Mouse (Mus musculus) lung, embryonic 14.5 days (tissue): ENCODE measurements around the gene 4921507P07Rik. TPM values are rescaled to one million over a fixed set of nuclear protein-coding genes. Genes with fewer than 3 reads are reported as not detected.
A peak's percentile ranks its signal among the peaks of the same experiment; 100 is the strongest.
"Not testable (repeated sequence)": the region's sequence is repeated elsewhere in the genome, so short reads cannot be mapped to it uniquely, and the experiment has no call there.

Experiments used
- ATAC-seq: fragments of 200-750 bp; cut with Nextera tagmentation; 2 replicates; pipeline ENCODE4 v1.8.0; 2017; ENCODE audit warnings: mild to moderate bottlenecking, moderate TSS enrichment, moderate library complexity; ENCODE audit not compliant: insufficient read depth
- DNase-seq: peaks from one replicate; pipeline ENCODE4 v3.0.0-alpha.2; 2015
- H3K27ac ChIP-seq: fragments of 300-500 bp; sonication (generic); 2 replicates; pipeline ENCODE4 v1.5.1; 2014; ENCODE audit warnings: low read depth, mild to moderate bottlenecking, moderate library complexity
- H3K27me3 ChIP-seq: fragments of 300-500 bp; sonication (generic); 2 replicates; pipeline ENCODE4 v1.6.1; 2014; ENCODE audit warnings: low read length, control low read depth; ENCODE audit not compliant: insufficient read depth
- H3K36me3 ChIP-seq: fragments of 300-500 bp; sonication (generic); 2 replicates; pipeline ENCODE4 v1.6.1; 2014; ENCODE audit warnings: control low read depth; ENCODE audit not compliant: insufficient read depth
- H3K4me1 ChIP-seq: fragments of 300-500 bp; sonication (generic); 2 replicates; pipeline ENCODE4 v1.6.1; 2014; ENCODE audit warnings: antibody characterized with exemption, control low read depth; ENCODE audit not compliant: insufficient read depth
- H3K4me2 ChIP-seq: fragments of 300-500 bp; sonication (generic); 2 replicates; pipeline ENCODE4 v1.6.1; 2014; ENCODE audit warnings: mild to moderate bottlenecking
- H3K4me3 ChIP-seq: fragments of 300-500 bp; sonication (generic); 2 replicates; pipeline ENCODE4 v1.5.1; 2014; ENCODE audit warnings: low read depth, low read length
- H3K9ac ChIP-seq: fragments of 300-500 bp; sonication (generic); 2 replicates; pipeline ENCODE4 v1.6.1; 2014
- H3K9me3 ChIP-seq: fragments of 300-500 bp; sonication (generic); 2 replicates; pipeline ENCODE4 v1.6.1; 2016; ENCODE audit warnings: low read depth, low read length, control low read depth
- CTCF ChIP-seq: IDR thresholded peaks from 2 replicates; pipeline ENCODE4 v1.5.1; 2016; ENCODE audit warnings: antibody characterized with exemption, low read depth
- WGBS: fragments of 180-500 bp; shearing (Covaris S2); extraction: QIAGEN DNeasy Blood & Tissue Kit; methylation state at CpG from one replicate; pipeline ENCODE4 v1.1.7; 2014; 5-methylcytosine and 5-hydroxymethylcytosine counted together
- polyA plus RNA-seq: library from polyadenylated mRNA; unstranded; fragments of >200 nt; fragmentation: Nextera tagmentation; extraction: Ambion mirVana; gene quantifications from 2 replicates; pipeline ENCODE4 v1.2.1, GENCODE M21; 2014

4921507P07Rik gene
- polyA plus RNA-seq, 1 experiment from 2014 or later, result 0.54 TPM

DNA sequence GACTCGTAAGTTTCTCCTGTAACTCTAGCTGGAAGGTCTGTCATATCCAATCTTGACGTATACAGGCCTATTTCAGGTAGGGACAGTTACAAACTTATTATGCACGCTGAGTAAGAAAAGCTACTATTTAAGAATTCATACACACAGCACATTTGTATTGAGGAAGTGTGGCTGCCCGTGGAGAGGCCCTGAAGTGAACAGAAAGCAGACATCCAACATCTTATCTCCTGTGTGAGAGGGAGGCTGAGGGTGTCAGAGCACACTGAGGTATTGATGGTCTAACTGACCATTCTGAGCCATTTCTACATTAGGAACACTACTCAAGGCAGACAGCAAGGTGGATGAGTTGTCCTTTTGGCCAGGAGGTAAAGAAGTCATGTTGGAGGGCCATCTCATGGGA, 37.6 kb downstream of the 4921507P07Rik start:
- WGBS, result 79% methylated on average over 4 of the region's 4 CpGs
- ATAC-seq, result no peak
- Histone ChIP-seq H3K36me3 (peaks cover 12% of the 10 kb centered on the region; the same call in 1 of the 2 replicates), H3K4me3 (no peak overlapping the region), H3K4me1 (no peaks in the 10 kb centered on the region), H3K27me3 (no peaks in the 10 kb centered on the region), H3K4me2 (no peak overlapping the region), H3K9me3 (no peaks in the 10 kb centered on the region), H3K27ac (no peak overlapping the region), H3K9ac (no peak overlapping the region)
- TF ChIP-seq CTCF, result no peak
- DNase-seq, result no peak

DNA sequence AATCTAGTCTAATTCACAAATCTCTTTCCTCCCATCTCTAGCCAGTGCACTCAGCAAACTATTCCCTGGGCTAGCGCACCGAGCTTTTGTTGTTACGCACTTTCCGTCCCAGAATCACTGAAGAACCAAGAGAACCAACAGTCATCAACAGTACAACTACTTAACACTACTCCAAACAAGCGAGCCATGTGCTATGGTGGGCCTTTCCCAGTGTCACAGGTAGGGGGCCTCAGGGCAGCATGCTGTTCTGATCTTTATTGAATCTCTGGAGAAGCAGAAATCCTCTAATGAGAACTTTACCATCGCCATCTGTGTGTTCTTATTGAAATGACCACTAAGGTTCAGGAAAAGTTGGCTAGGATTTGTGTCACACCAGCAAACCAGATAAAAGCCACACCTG, 38.9 kb downstream of the 4921507P07Rik start:
- 0 out of 2 replicates have a peak, but pooled peaks cover under 1% of the 10 kb centered on the region for H3K36me3 ChIP-seq
- no peaks in the 10 kb centered on the region for H3K4me1 ChIP-seq
- 87% methylated on average over 6 of the region's 6 CpGs for WGBS

DNA sequence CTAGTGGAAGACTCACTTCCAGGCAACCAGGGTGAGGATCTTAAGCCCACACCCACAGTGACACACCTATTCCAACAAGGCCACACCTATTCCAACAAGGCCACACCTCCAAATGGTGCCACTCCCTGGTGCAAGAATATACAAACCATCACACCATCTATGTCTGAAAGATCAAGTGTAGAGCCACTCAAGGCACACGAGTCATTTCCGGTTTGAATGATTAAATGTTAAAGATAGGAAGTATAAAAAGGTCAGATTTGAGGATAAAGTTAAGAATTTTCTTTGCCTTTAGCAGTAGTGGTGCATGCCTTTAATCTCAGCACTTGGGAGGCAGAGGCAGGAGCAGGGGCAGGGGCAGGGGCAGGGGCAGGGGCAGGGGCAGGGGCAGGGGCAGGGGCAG, 42.2 kb downstream of the 4921507P07Rik start:
- H3K9me3 ChIP-seq, H3K27me3 ChIP-seq, ATAC-seq, H3K4me2 ChIP-seq, H3K9ac ChIP-seq, DNase-seq, H3K27ac ChIP-seq, H3K4me3 ChIP-seq, H3K4me1 ChIP-seq, H3K36me3 ChIP-seq: not testable (repeated sequence)
- 78% methylated on average over 2 of the region's 2 CpGs for WGBS

More for the DNA sequence above, 38.9 kb downstream of the 4921507P07Rik start:
- DNase-seq (no peak), ATAC-seq (no peak)
- TF ChIP-seq CTCF, result 0 out of 2 replicates have a peak, but pooled peaks have one; percentile 11
- Histone ChIP-seq H3K27me3 (no peaks in the 10 kb centered on the region), H3K4me2 (no peak overlapping the region), H3K9ac (no peak overlapping the region), H3K27ac (no peak overlapping the region), H3K9me3 (no peaks in the 10 kb centered on the region), H3K4me3 (no peak overlapping the region)

DNA sequence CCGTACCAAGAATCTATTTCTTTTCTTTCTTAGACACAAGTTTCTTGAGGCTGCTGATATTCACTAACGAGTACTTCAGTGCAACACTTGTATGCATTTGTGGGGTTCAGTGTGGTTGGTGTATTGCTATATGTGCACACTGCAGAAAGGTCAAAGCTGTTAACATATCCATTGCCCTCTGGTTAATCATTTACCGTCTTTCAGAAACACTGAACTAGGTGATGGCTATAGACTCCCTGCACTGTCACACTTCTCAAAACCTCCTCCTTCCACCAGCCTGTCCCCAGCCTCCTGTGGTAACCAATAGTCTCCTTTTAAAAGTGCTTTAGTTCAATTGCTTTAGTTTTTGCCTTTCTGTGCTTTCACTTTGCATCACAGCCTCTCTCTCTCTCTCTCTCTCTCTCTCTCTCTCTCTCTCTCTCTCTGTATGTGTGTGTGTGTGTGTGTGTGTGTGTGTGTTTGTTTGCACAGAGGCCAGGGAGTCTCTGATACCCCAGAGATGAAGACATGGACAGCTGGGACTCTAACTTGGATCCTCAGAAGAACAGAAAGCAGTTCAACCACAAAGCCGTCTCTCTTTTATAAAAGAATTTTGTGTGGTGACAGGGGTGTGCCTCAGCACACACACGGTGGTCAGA, 43.4 kb downstream of the 4921507P07Rik start:
- ATAC-seq (no peak), DNase-seq (no peak)
- Histone ChIP-seq H3K9ac (no peak overlapping the region), H3K9me3 (no peaks in the 10 kb centered on the region), H3K36me3 (no peaks in the 10 kb centered on the region), H3K4me1 (no peaks in the 10 kb centered on the region), H3K27ac (no peak overlapping the region), H3K4me3 (no peak overlapping the region), H3K27me3 (no peaks in the 10 kb centered on the region), H3K4me2 (no peak overlapping the region)
- TF ChIP-seq CTCF, result no peak
- 61% methylated on average over 5 of the region's 5 CpGs for WGBS

- TF ChIP-seq CTCF, result no peak
These were observed 46.6 kb downstream of the 4921507P07Rik start for GRCm38 (mm10) chr6:50549791-50550190.

DNA sequence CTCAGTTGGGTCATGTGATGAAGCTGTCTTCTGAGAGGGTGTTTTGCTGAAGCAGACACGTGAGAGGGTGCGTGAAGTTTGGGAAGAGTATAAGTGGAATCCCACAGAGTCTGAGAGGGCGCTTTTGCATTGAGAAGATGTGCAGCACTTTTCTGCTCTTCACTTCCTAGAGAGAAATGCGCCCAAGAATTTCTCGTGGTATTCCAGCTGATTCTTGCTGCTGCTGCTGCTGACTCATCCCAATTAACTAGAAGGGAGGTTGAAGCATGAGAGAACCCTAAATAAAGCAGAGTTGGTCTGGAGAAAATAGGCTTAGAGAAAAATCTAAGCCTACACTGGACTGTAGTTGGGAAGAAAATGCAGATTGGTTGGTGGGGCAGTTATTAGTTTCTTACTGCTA, 47.4 kb downstream of the 4921507P07Rik start:
- Histone ChIP-seq H3K27ac (no peak overlapping the region), H3K4me2 (no peak overlapping the region), H3K9ac (no peak overlapping the region), H3K27me3 (no peaks in the 10 kb centered on the region), H3K4me3 (no peak overlapping the region), H3K9me3 (no peaks in the 10 kb centered on the region), H3K4me1 (no peaks in the 10 kb centered on the region), H3K36me3 (no peaks in the 10 kb centered on the region)
- DNase-seq, result no peak
- no peak for TF ChIP-seq CTCF
- ATAC-seq, result no peak
- WGBS, result 76% methylated on average over 5 of the region's 5 CpGs

More at GRCm38 (mm10) chr6:50549791-50550190, 46.6 kb downstream of the 4921507P07Rik start:
- Histone ChIP-seq H3K4me1 (no peaks in the 10 kb centered on the region), H3K9me3 (no peaks in the 10 kb centered on the region), H3K36me3 (no peaks in the 10 kb centered on the region), H3K4me2 (no peak overlapping the region), H3K27ac (no peak overlapping the region), H3K4me3 (no peak overlapping the region), H3K27me3 (no peaks in the 10 kb centered on the region), H3K9ac (no peak overlapping the region)
- 77% methylated on average over 7 of the region's 7 CpGs for WGBS
- ATAC-seq (no peak), DNase-seq (no peak)

GRCm38 (mm10) chr6:50545412-50546043, 50.9 kb downstream of the 4921507P07Rik start:
- WGBS, result 20% methylated on average over 10 of the region's 10 CpGs
- peak; percentile 84 for TF ChIP-seq CTCF
- Histone ChIP-seq H3K27me3 (no peaks in the 10 kb centered on the region), H3K9me3 (no peaks in the 10 kb centered on the region), H3K9ac (no peak overlapping the region), H3K36me3 (no peaks in the 10 kb centered on the region), H3K4me2 (no peak overlapping the region), H3K4me3 (no peak overlapping the region), H3K4me1 (no peaks in the 10 kb centered on the region), H3K27ac (no peak overlapping the region)
- ATAC-seq (0 out of 2 replicates have a peak, but pooled peaks have one; percentile 60), DNase-seq (peak; percentile 82)
